Mouse (Mus musculus) megakaryocyte, embryonic 14.5 days (primary cell): ENCODE measurements at regions not wholly inside any gene's neighbourhood (a gene's known extent, or its start where the extent isn't known, plus 50 kb on each side); places are given as distances from the start of the nearest gene placed in this dataset.

Source experiments
- FLI1 ChIP-seq: IDR thresholded peaks from 2 replicates; pipeline ENCODE4 v1.6.1; 2012; ENCODE audit warnings: low read length, inconsistent platforms, mixed read lengths
- GATA1 ChIP-seq: IDR thresholded peaks from 3 replicates; pipeline ENCODE4 v1.6.1; 2012; ENCODE audit warnings: mixed read lengths, low read length, inconsistent platforms, borderline replicate concordance

GRCm38 (mm10) chr1:184590634-184591033, 141.8 kb downstream of the Hlx start:
- TF ChIP-seq GATA1: no peak
- TF ChIP-seq FLI1: no peak
